Mouse (Mus musculus) regulatory T cell (primary cell): ENCODE measurements at regions not wholly inside any gene's neighbourhood (a gene's known extent, or its start where the extent isn't known, plus 50 kb on each side); places are given as distances from the start of the nearest gene placed in this dataset.

Source experiments
- in situ Hi-C: fragments of 300-600 bp; cut with MboI, MseI; formaldehyde crosslinking; loops from one replicate; pipeline ENCODE4 v1.15.1; 2025; ENCODE audit warnings: high pct_unique_total_duplicates

- in situ Hi-C loops = loop anchor here (5.0 kb wide), 1 partner anchor 65 kb away; no protein-coding TSS in a partner anchor
Measured at GRCm38 (mm10) chr1:186307627-186308026, 190.5 kb upstream of the Lyplal1 start.

DNA sequence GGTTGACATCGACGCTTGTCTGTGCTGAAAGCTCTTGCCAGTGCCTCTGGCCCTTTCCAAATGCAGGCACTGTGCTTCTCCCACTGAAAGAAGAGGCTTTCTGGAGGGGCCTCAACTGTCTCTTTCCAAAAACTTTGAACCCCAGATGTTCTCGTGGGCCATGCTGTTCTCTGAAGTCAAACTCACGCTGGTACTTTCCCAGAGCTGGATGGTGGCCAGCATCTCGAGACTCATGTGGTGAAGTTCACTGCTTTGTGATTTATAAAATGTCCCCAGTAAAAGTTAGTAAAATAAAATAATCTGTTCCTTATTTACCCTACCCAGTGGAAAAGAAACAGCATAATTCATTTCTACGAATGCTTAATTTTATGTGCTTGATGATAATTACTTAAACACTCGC, 180.4 kb upstream of the Lyplal1 start:
- in situ Hi-C loops = no loop called here

DNA sequence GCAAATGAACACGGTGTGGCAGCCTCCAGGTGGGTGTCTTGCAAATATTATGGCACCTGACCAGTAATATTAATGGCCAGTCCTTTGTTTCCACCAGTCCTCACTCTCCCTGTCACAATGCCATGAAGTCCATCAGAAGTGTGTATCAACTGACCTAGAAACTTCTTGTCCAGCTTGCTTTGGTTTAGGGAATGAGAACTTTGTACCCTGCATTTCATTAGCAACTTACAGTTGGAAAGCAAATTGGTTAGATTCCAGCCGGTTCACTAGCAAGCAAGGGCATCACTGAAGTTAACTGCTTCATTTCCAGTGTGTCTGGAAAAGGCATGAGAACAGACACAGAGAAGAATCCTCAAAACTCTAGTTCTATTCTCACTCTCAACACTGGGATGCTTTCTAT, 178.1 kb upstream of the Lyplal1 start:
- in situ Hi-C loops = no loop called here

GRCm38 (mm10) chr1:186294635-186295034, 177.5 kb upstream of the Lyplal1 start:
- in situ Hi-C loops = no loop called here

DNA sequence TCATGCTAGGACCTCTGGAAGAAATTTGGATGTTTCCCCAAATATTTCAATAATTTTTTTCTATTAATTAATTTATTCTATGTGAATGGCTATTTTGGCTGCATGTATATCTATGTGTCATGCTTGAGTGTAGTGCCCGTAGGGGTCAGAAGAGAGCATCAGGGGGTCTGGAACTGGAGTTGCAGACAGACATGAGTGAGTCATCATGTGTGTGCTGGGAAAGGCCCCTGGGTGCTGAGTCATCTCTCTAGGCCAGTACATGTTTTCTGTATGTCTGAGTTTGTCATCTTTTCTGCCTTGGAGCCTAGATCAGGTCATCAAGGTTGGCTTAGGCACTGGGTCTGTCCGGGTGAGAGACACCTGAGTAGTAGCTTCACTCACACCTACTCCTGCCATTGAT, 172.0 kb upstream of the Lyplal1 start:
- in situ Hi-C loops = no loop called here

GRCm38 (mm10) chr1:186287831-186288230, 170.7 kb upstream of the Lyplal1 start:
- in situ Hi-C loops = no loop called here

DNA sequence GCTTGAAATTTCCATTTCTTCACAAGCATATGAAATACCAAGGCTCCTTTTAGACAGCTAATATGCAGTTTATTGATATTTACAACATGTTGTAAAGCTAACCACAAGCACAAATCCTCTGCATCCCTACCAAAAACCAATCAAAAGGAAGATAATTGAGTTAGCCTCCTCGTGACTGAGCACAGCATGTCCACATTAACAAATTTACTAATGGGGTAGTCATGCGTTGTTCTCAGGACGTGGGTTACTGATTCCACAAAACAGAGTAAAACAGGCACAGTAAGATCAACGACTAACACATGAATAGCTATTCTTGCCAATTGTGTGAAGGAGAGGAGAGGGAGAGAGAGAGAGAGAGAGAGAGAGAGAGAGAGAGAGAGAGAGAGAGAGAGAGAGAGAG, 169.3 kb upstream of the Lyplal1 start:
- in situ Hi-C loops = no loop called here

DNA sequence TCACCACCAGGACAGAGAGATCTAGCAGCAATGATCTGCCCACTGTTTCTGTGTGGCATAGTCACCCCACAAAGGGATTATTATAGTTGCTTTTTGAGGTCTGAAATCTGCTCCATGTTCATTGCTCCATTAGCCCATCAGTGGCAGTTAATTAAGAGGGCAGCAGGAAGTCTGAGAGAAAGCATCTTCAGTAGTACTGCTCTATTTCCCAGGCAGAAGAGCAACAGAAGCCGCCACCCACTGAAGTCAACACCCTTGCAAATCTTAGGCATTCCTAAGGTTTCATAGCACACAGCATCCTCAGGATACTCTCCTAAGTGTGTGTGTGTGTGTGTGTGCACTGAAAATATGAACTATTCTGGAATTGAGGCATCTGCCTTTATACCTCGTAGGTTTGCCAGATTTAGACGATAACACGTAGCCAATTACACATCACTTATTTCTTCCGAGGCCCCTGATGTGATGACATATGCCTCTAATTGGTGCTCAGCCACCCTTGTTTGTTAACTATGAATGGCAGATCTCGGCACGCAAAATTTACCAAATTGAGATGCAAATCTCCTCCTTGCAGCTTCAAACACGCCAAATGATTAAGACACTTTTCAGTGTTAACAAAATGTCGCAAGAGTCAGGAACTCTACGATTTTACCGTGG, 161.0 kb upstream of the Lyplal1 start:
- in situ Hi-C loops = no loop called here

- in situ Hi-C loops = no loop called here
Measured at GRCm38 (mm10) chr1:186271436-186271835, 154.3 kb upstream of the Lyplal1 start.

DNA sequence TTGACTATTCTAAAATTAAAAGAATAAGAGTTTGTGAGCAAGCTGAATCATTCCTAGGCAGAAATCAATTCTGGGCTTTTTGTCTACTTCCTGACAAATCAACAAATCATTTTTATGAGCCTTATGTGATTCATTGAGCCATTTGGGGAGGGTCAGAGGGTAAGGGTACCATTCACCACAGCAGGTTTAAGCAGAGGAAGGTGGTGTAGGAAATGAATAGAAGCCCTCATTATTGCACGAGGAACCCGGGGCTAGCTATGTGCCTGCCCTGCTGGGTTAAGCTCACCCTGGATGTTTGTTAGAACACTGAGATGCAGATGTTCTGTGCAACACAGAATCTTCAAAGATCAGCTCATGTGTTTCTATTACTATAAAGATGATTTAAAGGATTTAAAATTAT, 150.2 kb upstream of the Lyplal1 start:
- in situ Hi-C loops = no loop called here

DNA sequence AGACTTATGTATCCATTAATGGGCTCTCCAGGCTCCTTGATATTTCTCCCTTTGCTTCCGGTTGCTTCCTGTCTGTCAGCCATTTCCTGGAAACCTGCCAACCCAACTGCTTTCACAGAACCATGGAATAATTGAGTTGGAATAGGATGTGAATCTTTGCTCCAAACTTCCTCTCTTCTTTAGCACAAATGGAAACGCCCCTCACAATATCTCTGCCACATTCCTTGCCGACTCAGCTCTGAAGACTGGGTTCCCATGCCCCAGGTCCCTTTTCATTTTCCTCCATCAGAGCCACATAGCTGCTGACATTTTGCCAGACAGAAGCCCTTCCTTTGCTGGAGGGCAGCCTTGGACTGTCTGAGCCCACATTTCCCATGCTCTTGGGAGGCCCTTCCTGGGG, 147.5 kb upstream of the Lyplal1 start:
- in situ Hi-C loops = no loop called here

- in situ Hi-C loops = no loop called here
Measured at GRCm38 (mm10) chr1:186263955-186264354, 146.8 kb upstream of the Lyplal1 start.

GRCm38 (mm10) chr1:186263196-186263595, 146.1 kb upstream of the Lyplal1 start:
- in situ Hi-C loops = no loop called here

- in situ Hi-C loops = no loop called here
Measured at GRCm38 (mm10) chr1:186262040-186262439, 144.9 kb upstream of the Lyplal1 start.

- in situ Hi-C loops = no loop called here
Measured at GRCm38 (mm10) chr1:186261326-186261833, 144.3 kb upstream of the Lyplal1 start.

DNA sequence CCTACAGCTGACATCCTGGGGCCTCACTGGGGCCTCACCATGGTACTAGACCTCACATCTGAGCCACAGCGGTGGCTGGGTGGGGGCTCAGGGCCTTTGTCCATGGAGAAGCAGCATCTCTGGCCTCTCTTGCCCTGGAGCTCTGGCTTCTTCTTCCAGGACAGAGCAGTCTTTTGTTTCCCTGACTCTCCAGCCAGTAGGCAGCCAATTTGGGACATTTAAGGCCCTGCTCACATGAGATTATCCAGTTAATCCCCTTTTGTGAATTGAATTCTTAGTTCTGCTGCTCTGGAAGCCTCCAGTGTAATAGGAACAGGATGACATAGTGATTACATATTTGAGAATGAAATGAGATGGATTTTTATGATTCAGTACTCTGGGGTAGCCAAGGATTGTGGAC, 140.5 kb upstream of the Lyplal1 start:
- in situ Hi-C loops = no loop called here

- in situ Hi-C loops = no loop called here
Measured at GRCm38 (mm10) chr1:186255476-186256080, 138.5 kb upstream of the Lyplal1 start.

GRCm38 (mm10) chr1:186254500-186254899, 137.4 kb upstream of the Lyplal1 start:
- in situ Hi-C loops = no loop called here

DNA sequence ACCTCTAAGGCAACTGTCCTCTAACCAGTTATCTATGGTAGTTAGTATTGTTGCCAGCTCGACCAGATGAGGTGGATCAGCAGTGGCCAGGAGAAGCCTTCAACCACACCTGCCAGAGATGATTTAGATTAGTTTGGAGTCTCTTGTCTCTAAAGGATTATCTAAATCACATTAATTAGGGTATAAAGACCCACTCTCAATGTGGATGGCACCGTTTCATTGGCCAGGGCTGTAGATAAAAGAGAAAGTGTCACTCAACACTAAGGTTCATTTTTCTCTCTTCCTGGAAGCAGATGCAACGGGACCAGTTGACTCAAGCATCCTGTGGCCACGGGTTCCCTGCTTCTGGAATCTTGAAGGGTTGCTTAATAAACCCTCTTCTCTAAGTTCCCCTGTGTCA, 135.4 kb upstream of the Lyplal1 start:
- in situ Hi-C loops = no loop called here

- in situ Hi-C loops = no loop called here
Measured at GRCm38 (mm10) chr1:186250316-186250715, 133.2 kb upstream of the Lyplal1 start.

DNA sequence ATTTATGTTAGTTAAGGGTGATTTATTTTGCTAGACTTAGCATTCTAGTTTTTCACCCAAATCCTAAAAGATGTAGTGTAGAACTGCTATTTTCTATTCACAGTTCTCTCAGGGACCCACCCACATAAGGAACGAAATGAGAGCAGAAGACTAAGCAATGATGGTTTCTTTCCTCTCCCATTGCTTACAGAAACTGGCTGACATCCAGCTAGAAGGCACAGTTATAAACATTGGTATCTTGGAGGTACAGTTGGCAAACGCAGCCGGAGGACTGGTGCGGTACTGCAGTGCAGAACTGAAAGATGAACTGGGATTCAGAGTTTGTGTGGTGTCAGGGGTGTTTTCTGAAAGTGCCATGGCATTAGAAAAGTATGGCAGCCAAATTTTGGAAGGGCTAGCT, 132.1 kb upstream of the Lyplal1 start:
- in situ Hi-C loops = no loop called here

DNA sequence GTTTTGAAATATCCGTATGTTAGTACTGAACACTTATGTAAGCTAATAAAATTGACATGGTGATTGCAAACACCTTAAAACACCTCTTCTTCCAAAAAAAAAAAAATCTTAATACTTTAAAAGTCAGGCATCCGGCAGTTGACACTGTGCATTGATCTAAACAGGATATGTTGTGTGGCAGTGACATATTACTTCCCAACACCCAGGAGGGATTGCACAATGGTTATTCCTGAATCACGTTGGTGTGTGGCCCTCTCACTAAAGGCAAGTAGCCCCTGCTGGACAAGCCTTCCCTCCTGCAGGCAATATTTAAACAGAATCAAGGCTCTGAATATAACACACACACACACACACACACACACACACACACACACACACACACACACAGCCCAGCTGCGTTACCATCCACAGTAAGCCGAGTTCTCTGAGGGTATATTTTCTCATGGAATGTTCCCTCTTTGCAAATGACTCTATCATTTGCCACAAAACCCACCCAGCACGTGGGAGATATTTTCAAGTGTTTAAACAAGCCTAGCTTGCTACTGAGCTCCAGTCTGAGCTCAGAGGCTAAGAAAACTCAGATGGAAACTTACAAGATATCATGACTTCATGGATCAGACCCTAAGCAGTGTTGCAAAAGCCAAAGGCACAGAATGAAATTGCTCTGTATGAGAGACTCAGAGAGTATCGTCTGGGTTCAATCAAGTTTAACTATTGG, 128.8 kb upstream of the Lyplal1 start:
- in situ Hi-C loops = no loop called here

DNA sequence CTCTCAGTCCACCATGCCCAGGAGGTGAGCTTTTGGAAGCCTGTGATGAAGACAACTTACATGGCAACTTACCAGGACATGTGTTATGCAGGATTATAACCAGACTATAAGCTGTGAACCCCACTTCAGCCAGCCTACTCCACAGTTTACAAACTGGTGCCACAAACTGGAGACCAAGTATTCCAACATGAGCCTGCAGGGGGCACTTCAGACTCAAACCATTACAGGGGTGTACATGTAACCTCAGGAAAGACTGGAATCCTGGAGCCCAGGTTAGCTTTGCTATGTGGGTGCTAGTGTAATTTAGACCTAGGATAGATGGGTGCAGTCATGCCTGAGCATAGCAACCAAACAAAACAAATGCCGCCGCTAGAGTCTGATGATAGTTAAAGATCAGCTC, 124.0 kb upstream of the Lyplal1 start:
- in situ Hi-C loops = no loop called here
